Mouse (Mus musculus): ENCODE results near the gene Ankrd52. TPM values are rescaled to one million over a fixed set of nuclear protein-coding genes. Genes with fewer than 3 reads are reported as not detected.

Ankrd52 gene
- total and polyA plus RNA-seq, 3 experiments = 4.3 to 51.0 (median 15.3) TPM

- Histone ChIP-seq H3K4me2 (ENCODE audit: insufficient read depth, low read depth, poor library complexity, severe bottlenecking) (peak overlapping the region; percentile 100), H3K4me1 (ENCODE audit: control insufficient read depth in 1 of 2, insufficient read depth in 2 of 2) (peaks cover 10 to 55% of the 10 kb centered on the region in 2 experiments), H3K79me2 (replicated peaks; ENCODE audit: control insufficient read depth, extremely low read depth, insufficient read depth, poor library complexity, severe bottlenecking) (peaks cover 60% of the 10 kb centered on the region), H3K9ac (ENCODE audit: insufficient read depth, low read depth) (peak overlapping the region; percentile 87), H3K4me3 (replicated peaks in 1 of 3; ENCODE audit: low read depth in 2 of 3, low read length in 2 of 3, poor library complexity in 1 of 3) (peak overlapping the region; percentile 76 to 94 (median 85)), H3K27me3 (replicated peaks) (no peaks in the 10 kb centered on the region), H3K36me3 (replicated peaks in 1 of 2; ENCODE audit: control insufficient read depth in 1 of 2, insufficient read depth in 1 of 2, low read length in 1 of 2) (peaks cover 3 to 26% of the 10 kb centered on the region in 2 experiments), H3K9me3 (replicated peaks; ENCODE audit: low read length) (no peaks in the 10 kb centered on the region), H3K27ac (ENCODE audit: insufficient read depth, low read depth) (no peak overlapping the region; the same call in 1 of the 2 replicates)
- TF ChIP-seq MAFK (IDR thresholded peaks at IDR 0.05; ENCODE audit: insufficient replicate concordance, low read length) (no peak), SIN3A (IDR thresholded peaks at IDR 0.05; ENCODE audit: low read length) (no peak), HCFC1 (IDR thresholded peaks at IDR 0.05; ENCODE audit: low read depth, low read length) (no peak), GABPA (IDR thresholded peaks at IDR 0.05; ENCODE audit: insufficient replicate concordance, low read depth, low read length) (no peak), MYC (IDR thresholded peaks at IDR 0.05; ENCODE audit: low read depth, low read length) (no peak), PAX5 (IDR thresholded peaks at IDR 0.05; ENCODE audit: low read length) (no peak), SMC3 (IDR thresholded peaks at IDR 0.05; ENCODE audit: low read depth, low read length) (no peak), BHLHE40 (IDR thresholded peaks at IDR 0.05; ENCODE audit: low read depth, low read length) (no peak), RCOR1 (conservative IDR thresholded peaks at IDR 0.05; ENCODE audit: low read depth, low read length) (no peak), MAZ (IDR thresholded peaks at IDR 0.05; ENCODE audit: low read depth, low read length) (no peak), IRF4 (IDR thresholded peaks at IDR 0.05; ENCODE audit: low read depth, low read length) (no peak), TBP (conservative IDR thresholded peaks at IDR 0.05; ENCODE audit: low read depth, low read length) (no peak), CHD1 (IDR thresholded peaks at IDR 0.05; ENCODE audit: low read depth, low read length) (no peak), NRF1 (IDR thresholded peaks at IDR 0.05; ENCODE audit: low read depth, low read length) (no peak), MAX (IDR thresholded peaks at IDR 0.05; ENCODE audit: low read length) (no peak), KAT2A (IDR thresholded peaks at IDR 0.05; ENCODE audit: insufficient replicate concordance, low read length) (no peak)
- no peak for DNase-seq (ENCODE audit: extremely low read depth)
- in situ Hi-C loops (cut with MboI; ENCODE audit: low pct_ligation_motif_present, low pct_unique_long_range_greater_than_20kb, low sequenced_read_pairs) (no loop called here), dilution Hi-C loops (cut with MboI; ENCODE audit: extremely low pct_ligation_motif_present, extremely low pct_unique_long_range_greater_than_20kb, low sequenced_read_pairs) (no loop called here)
These were observed 38.0 kb upstream of the Ankrd52 start for GRCm38 (mm10) chr10:128338948-128339347.

GRCm38 (mm10) chr10:128340257-128340656 lies 36.7 kb upstream of the Ankrd52 start:
- Histone ChIP-seq H3K27ac (ENCODE audit: insufficient read depth, low read depth) (no peak overlapping the region), H3K36me3 (replicated peaks in 1 of 2; ENCODE audit: control insufficient read depth in 1 of 2, insufficient read depth in 1 of 2, low read length in 1 of 2) (peaks cover 3 to 26% of the 10 kb centered on the region in 2 experiments), H3K79me2 (replicated peaks; ENCODE audit: control insufficient read depth, extremely low read depth, insufficient read depth, poor library complexity, severe bottlenecking) (peaks cover 66% of the 10 kb centered on the region), H3K9me3 (replicated peaks; ENCODE audit: low read length) (no peaks in the 10 kb centered on the region), H3K27me3 (replicated peaks) (no peaks in the 10 kb centered on the region), H3K4me3 (replicated peaks in 1 of 3; ENCODE audit: low read depth in 2 of 3, low read length in 2 of 3, poor library complexity in 1 of 3) (no peak overlapping the region), H3K4me2 (ENCODE audit: insufficient read depth, low read depth, poor library complexity, severe bottlenecking) (peak overlapping the region; percentile 100; the same call in 1 of the 2 replicates), H3K4me1 (ENCODE audit: control insufficient read depth in 1 of 2, insufficient read depth in 2 of 2) (peaks cover 10 to 66% of the 10 kb centered on the region in 2 experiments), H3K9ac (ENCODE audit: insufficient read depth, low read depth) (no peak overlapping the region)
- DNase-seq (ENCODE audit: extremely low read depth) = peak; percentile 43
- in situ Hi-C loops (cut with MboI; ENCODE audit: low pct_ligation_motif_present, low pct_unique_long_range_greater_than_20kb, low sequenced_read_pairs) (no loop called here), dilution Hi-C loops (cut with MboI; ENCODE audit: extremely low pct_ligation_motif_present, extremely low pct_unique_long_range_greater_than_20kb, low sequenced_read_pairs) (no loop called here)
- TF ChIP-seq JUN (IDR thresholded peaks at IDR 0.05; ENCODE audit: insufficient read depth, low read depth, low read length) (no peak), SMC3 (IDR thresholded peaks at IDR 0.05; ENCODE audit: low read depth, low read length) (peak; percentile 26), CTCF (conservative IDR thresholded peaks at IDR 0.05 in 1 of 2, IDR thresholded peaks at IDR 0.05 in 1 of 2; ENCODE audit: low read depth in 2 of 2, low read length in 2 of 2) (peak; percentile 20 to 58; a peak in 3 of 4 replicates), MAFK (IDR thresholded peaks at IDR 0.05; ENCODE audit: insufficient replicate concordance, low read length) (peak; percentile 49; the same call in 1 of the 2 replicates)
